Mouse (Mus musculus): Measurements from ENCODE around the gene Tmbim1. TPM values are rescaled to one million over a fixed set of nuclear protein-coding genes. Genes with fewer than 3 reads are reported as not detected.
"Not testable (repeated sequence)": the region's sequence is repeated elsewhere in the genome, so short reads cannot be mapped to it uniquely, and the experiment has no call there.

Gene Tmbim1
- polyA plus RNA-seq, 1 experiment from 2014 or later, result 7.5 TPM

DNA sequence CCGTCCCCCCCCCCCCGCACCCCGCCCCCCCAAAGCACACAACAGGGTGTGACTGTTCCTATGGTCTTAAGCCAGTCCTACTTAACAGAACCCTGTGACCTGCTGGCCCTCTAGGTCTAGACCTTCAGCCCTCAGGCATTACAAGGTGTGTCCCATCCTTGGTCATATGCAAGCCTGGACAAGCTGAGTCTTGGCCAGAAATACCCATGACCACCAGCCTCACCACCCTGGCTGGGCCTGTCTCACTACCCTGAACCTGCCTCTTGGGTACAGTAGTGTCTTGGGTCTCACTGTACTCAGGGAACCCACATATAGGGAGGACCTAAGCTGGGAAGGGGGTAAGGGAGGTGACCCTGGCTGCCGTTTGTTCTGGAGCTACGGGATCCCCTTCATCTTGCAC is 32.6 kb upstream of the Tmbim1 start:
- H3K4me2 ChIP-seq, result no peak overlapping the region
- WGBS, result 93% methylated on average over 5 of the region's 5 CpGs
- no peak overlapping the region for H3K27ac ChIP-seq
- no peak overlapping the region for H3K4me3 ChIP-seq
- H3K4me1 ChIP-seq, result peaks cover 12% of the 10 kb centered on the region
- no peak for ATAC-seq (replicated peaks)
- no peak overlapping the region for H3K9ac ChIP-seq
- H3K36me3 ChIP-seq (replicated peaks), result no peaks in the 10 kb centered on the region
- H3K27me3 ChIP-seq (replicated peaks), result no peaks in the 10 kb centered on the region
- no peaks in the 10 kb centered on the region for H3K9me3 ChIP-seq

DNA sequence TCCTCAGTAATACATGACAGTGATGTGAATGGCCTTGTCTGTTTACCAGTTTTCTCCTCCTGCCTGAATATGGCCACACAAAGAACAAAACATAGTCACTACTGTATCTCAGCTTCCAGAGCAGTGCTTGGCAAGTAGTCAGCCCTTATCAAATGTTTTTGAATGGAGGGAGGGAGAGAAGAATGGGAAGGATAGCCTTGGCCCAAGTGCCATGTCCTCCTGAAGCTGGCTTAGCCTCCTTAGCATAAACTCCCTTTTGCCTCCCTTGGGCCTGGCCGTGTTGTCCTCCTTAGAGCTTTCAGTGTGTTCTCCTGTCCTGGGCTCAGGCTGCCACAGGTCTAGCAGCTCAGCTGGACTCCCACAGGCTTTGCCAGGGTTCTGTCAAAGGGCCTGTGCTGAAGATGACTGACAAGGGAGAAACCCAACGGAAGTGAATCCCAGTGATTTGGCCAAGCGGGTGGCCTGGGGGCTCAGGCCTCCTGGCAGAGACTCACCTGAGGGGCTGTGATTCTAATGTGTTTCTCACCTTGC is 31.9 kb upstream of the Tmbim1 start:
- ATAC-seq (replicated peaks), result no peak
- 89% methylated on average over 3 of the region's 3 CpGs for WGBS
- no peak overlapping the region for H3K4me2 ChIP-seq

GRCm38 (mm10) chr1:74335436-74336170 is 30.2 kb upstream of the Tmbim1 start:
- H3K4me3 ChIP-seq, result no peak overlapping the region
- H3K9me3 ChIP-seq, result no peaks in the 10 kb centered on the region
- no peaks in the 10 kb centered on the region for H3K36me3 ChIP-seq (replicated peaks)
- peaks cover 15% of the 10 kb centered on the region for H3K4me1 ChIP-seq
- H3K27ac ChIP-seq, result no peak overlapping the region
- 70% methylated on average over 6 of the region's 6 CpGs for WGBS
- ATAC-seq (replicated peaks), result no peak
- no peak overlapping the region for H3K4me2 ChIP-seq
- no peaks in the 10 kb centered on the region for H3K27me3 ChIP-seq (replicated peaks)
- H3K9ac ChIP-seq, result no peak overlapping the region

More for the DNA sequence above, 31.9 kb upstream of the Tmbim1 start:
- Histone ChIP-seq H3K27me3 (replicated peaks) (no peaks in the 10 kb centered on the region), H3K4me3 (no peak overlapping the region), H3K9ac (no peak overlapping the region), H3K9me3 (no peaks in the 10 kb centered on the region), H3K4me1 (peaks cover 15% of the 10 kb centered on the region), H3K36me3 (replicated peaks) (no peaks in the 10 kb centered on the region), H3K27ac (no peak overlapping the region)

DNA sequence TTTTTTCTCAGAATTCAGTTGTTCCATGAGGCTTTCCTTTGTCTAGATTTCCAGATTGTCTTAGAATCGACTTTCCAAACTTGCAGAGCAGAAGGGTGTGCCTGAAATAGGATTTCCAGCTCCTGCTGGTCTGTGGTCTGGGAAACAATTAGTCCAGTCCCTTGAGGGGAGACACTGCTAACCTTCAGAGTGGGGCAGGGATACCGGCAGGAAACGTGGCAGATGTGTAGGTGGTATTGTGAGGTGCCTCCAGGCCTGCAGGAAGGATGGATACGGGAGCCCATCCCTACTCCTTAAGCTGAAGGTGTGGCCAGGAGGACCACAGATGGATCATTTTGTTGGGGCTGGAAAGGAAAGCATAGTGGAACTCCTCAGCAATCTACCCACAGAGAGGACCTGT is 29.6 kb upstream of the Tmbim1 start:
- H3K27me3 ChIP-seq (replicated peaks), result no peaks in the 10 kb centered on the region
- ATAC-seq (replicated peaks), result no peak
- no peaks in the 10 kb centered on the region for H3K9me3 ChIP-seq
- no peaks in the 10 kb centered on the region for H3K36me3 ChIP-seq (replicated peaks)
- H3K4me3 ChIP-seq, result no peak overlapping the region
- peaks cover 17% of the 10 kb centered on the region for H3K4me1 ChIP-seq
- no peak overlapping the region for H3K27ac ChIP-seq
- 51% methylated on average over 4 of the region's 4 CpGs for WGBS
- no peak overlapping the region for H3K9ac ChIP-seq
- no peak overlapping the region for H3K4me2 ChIP-seq

DNA sequence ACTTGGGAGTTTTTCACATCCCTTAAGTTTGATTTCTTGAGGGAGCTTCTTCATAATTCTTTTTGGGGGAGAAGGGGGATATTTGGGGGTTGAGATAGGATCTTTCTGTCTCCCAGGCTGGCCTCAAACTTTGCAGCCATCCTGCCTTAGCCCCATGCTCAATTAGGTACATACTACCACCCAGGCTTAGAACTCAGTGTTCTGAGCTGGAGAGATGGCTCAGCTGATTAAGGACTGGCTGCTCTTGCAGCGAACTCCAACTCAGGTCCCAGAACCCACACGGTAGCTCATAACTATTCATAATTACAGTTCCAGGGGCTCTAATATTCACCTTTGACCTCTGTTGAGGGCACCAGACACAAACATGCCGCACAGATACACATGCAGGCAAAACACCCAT is 29.2 kb upstream of the Tmbim1 start:
- Histone ChIP-seq H3K4me3 (no peak overlapping the region), H3K36me3 (replicated peaks) (no peaks in the 10 kb centered on the region), H3K4me1 (peaks cover 20% of the 10 kb centered on the region), H3K27me3 (replicated peaks) (no peaks in the 10 kb centered on the region), H3K4me2 (no peak overlapping the region), H3K9me3 (no peaks in the 10 kb centered on the region), H3K9ac (no peak overlapping the region), H3K27ac (no peak overlapping the region)
- ATAC-seq (replicated peaks), result no peak
- 87% methylated on average over 3 of the region's 3 CpGs for WGBS

DNA sequence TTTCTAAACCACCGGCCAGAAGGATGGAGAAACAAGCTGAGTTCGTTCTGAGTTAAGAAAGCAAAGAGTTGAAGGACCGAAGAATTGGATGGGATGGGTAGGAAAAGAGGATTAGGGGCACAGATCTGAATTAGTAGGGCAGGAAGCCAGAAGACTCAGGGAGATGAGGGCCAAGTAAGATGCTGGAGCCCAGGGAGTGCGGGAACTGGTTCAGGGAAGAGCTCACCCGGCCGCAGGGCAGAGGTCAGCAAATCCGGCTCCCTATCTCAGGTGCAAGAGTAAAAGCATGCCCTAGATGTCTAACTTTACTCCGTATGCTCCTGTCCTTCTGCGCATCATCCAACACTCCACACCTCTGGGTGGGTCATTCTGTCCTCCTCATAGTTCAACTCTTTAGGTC is 27.5 kb upstream of the Tmbim1 start:
- H3K4me2 ChIP-seq, result peak overlapping the region; percentile 92
- H3K4me1 ChIP-seq, result peaks cover 20% of the 10 kb centered on the region
- ATAC-seq (replicated peaks), result peak; percentile 10; the same call in 1 of the 2 replicates
- 2% methylated on average over 9 of the region's 9 CpGs for WGBS
- H3K9me3 ChIP-seq, result no peaks in the 10 kb centered on the region
- peak overlapping the region; percentile 83 for H3K27ac ChIP-seq
- H3K4me3 ChIP-seq, result peak overlapping the region; percentile 51
- no peaks in the 10 kb centered on the region for H3K36me3 ChIP-seq (replicated peaks)
- H3K27me3 ChIP-seq (replicated peaks), result no peaks in the 10 kb centered on the region
- peak overlapping the region; percentile 53 for H3K9ac ChIP-seq

- under 1% methylated on average over 35 of the region's 36 CpGs for WGBS
- H3K4me2 ChIP-seq, result peak overlapping the region; percentile 92
- H3K9me3 ChIP-seq, result no peaks in the 10 kb centered on the region
These were observed 26.9 kb upstream of the Tmbim1 start for GRCm38 (mm10) chr1:74332241-74332763.

GRCm38 (mm10) chr1:74331046-74331681 is 25.7 kb upstream of the Tmbim1 start:
- no peaks in the 10 kb centered on the region for H3K9me3 ChIP-seq
- no peaks in the 10 kb centered on the region for H3K36me3 ChIP-seq (replicated peaks)
- H3K4me1 ChIP-seq, result peaks cover 20% of the 10 kb centered on the region
- no peak overlapping the region for H3K4me2 ChIP-seq
- H3K27ac ChIP-seq, result peak overlapping the region; percentile 39; the same call in 1 of the 2 replicates
- H3K9ac ChIP-seq, result no peak overlapping the region
- WGBS, result 84% methylated on average over 4 of the region's 4 CpGs
- no peak overlapping the region for H3K4me3 ChIP-seq
- H3K27me3 ChIP-seq (replicated peaks), result no peaks in the 10 kb centered on the region
- ATAC-seq (replicated peaks), result no peak

More at GRCm38 (mm10) chr1:74332241-74332763, 26.9 kb upstream of the Tmbim1 start:
- peak overlapping the region; percentile 51 for H3K4me3 ChIP-seq
- peak overlapping the region; percentile 53 for H3K9ac ChIP-seq
- peak overlapping the region; percentile 83 for H3K27ac ChIP-seq
- ATAC-seq (replicated peaks), result peak; percentile 96
- H3K27me3 ChIP-seq (replicated peaks), result no peaks in the 10 kb centered on the region
- no peaks in the 10 kb centered on the region for H3K36me3 ChIP-seq (replicated peaks)
- peaks cover 20% of the 10 kb centered on the region for H3K4me1 ChIP-seq

DNA sequence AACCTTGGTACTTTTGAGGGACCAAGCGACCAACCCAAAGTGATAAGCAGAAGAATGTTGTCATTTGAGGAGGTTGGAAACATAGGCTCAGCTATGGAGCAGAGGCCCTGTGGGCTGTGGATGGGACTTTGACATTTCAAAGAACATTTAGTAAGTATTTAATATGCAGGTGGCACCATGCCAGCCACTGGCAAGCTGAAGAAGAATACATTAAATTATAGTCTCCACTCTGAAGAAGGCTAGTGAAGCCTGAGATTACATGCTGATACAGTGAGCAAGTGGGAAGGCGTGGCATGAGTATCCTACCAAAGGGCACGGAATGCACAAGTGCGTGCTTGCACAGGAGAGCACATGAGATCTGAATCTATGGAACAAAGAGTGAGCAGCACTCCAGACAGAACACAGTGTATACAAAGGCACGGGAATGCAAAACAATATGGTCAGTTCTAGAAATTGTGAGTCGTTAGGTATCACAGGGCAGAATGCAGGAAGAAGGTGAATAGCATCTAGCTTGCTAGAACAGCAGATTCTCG is 24.5 kb upstream of the Tmbim1 start:
- H3K4me1 ChIP-seq, result peaks cover 18% of the 10 kb centered on the region
- H3K27ac ChIP-seq, result no peak overlapping the region
- no peak overlapping the region for H3K4me2 ChIP-seq
- no peaks in the 10 kb centered on the region for H3K36me3 ChIP-seq (replicated peaks)
- H3K4me3 ChIP-seq, result no peak overlapping the region
- WGBS, result 81% methylated on average over 7 of the region's 7 CpGs
- ATAC-seq (replicated peaks), result no peak
- no peak overlapping the region for H3K9ac ChIP-seq
- H3K27me3 ChIP-seq (replicated peaks), result no peaks in the 10 kb centered on the region
- no peaks in the 10 kb centered on the region for H3K9me3 ChIP-seq

DNA sequence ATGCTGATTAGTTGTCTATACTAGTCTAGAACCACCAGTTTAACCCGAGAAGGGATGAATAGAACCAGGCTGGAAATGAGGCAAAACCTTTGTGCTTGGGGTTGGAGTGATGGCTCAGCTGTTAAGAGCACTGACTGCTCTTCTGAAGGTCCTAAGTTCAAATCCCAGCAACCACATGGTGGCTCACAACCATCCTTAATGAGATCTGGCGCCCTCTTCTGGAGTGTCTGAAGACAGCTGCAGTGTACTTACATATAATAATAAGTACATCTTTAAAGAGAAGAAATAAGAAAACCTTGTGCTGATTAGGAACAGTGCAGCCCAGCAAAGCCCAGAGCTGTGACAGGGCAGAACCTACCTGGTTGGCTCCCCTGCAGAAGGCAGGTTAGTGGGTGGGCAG is 21.5 kb upstream of the Tmbim1 start:
- H3K27ac ChIP-seq; H3K4me3 ChIP-seq; H3K4me1 ChIP-seq; H3K4me2 ChIP-seq; H3K36me3 ChIP-seq (replicated peaks); H3K9me3 ChIP-seq; H3K27me3 ChIP-seq (replicated peaks); H3K9ac ChIP-seq; ATAC-seq (replicated peaks): not testable (repeated sequence)
- 71% methylated on average over 2 of the region's 2 CpGs for WGBS

DNA sequence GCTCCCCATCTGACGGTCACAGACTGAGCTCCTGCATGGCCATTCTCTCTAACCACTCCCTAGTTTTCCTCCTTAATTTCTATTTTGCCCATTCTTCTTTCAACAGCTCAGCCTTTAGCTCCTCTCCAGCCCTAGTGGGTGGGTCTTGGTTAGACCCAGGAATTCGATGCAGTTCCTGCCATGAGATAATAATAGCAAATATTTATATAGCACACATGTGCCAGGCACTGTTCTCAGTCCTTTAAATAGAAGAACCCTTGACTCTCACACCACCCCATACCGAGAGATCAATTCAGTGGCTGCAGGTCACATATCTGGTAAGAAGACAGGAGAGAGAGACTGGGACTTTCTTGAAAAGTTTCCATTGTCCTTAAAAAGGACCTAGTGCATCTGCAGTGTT is 16.0 kb upstream of the Tmbim1 start:
- Histone ChIP-seq H3K9me3 (no peaks in the 10 kb centered on the region), H3K9ac (no peak overlapping the region), H3K4me2 (no peak overlapping the region), H3K27me3 (replicated peaks) (no peaks in the 10 kb centered on the region), H3K27ac (no peak overlapping the region), H3K36me3 (replicated peaks) (no peaks in the 10 kb centered on the region), H3K4me3 (no peak overlapping the region), H3K4me1 (no peaks in the 10 kb centered on the region)
- 90% methylated on average over 3 of the region's 3 CpGs for WGBS
- no peak for ATAC-seq (replicated peaks)

DNA sequence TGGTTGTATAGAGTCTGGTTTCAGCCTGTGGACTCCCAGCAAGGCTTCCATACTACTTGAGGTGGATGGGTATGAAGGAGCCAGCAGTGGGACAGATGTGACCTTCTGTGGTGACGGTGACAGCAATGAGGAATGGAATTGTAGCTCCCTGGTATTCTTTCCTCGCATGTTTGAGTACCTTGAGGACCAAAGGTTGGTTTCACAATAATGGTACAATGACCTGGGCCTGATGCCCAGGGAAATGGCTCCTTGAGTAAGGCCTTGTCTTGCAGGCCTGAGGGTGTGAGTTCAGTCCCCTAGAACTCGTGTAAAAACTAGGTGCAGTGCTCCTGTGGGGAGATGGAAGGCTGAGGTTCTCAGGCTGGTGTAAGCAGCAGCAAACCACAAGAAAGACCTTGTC is 13.3 kb upstream of the Tmbim1 start:
- Histone ChIP-seq H3K27ac (no peak overlapping the region), H3K4me1 (no peaks in the 10 kb centered on the region), H3K4me2 (no peak overlapping the region), H3K27me3 (replicated peaks) (no peaks in the 10 kb centered on the region), H3K9ac (no peak overlapping the region), H3K4me3 (no peak overlapping the region), H3K9me3 (no peaks in the 10 kb centered on the region), H3K36me3 (replicated peaks) (no peaks in the 10 kb centered on the region)
- no peak for ATAC-seq (replicated peaks)
- WGBS, result 95% methylated on average over 3 of the region's 3 CpGs
